Mouse (Mus musculus): ENCODE measurements around the gene Slc6a19. TPM values are rescaled to one million over a fixed set of nuclear protein-coding genes. Genes with fewer than 3 reads are reported as not detected.

The Slc6a19 gene
- polyA plus RNA-seq, 1 experiment from 2014 or later: 0.52 TPM

DNA sequence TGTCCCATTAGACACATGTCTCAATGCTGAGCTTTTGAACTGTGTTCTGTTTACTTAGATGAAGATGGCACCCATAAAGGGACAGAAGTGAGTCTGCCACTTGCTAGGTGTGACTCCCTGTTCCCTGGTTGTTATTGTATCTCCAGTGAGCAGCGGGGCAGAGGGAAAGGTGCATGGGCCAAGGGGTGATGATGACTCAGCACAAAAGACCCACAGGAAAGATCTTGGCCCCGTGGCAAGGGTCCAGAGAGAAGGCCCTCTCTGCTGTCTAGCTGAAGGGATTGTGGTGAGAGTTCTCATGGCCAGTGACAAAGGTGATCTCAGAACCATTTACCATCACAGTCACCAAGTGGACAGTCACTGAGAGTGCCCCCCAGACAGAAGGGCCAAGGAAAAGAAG, 31.3 kb upstream of the Slc6a19 start:
- 80% methylated on average over 2 of the region's 2 CpGs for WGBS
- peaks cover 7% of the 10 kb centered on the region; the same call in 1 of the 2 replicates for H3K4me1 ChIP-seq (ENCODE audit: control insufficient read depth, insufficient read depth, low read length)
- ATAC-seq (ENCODE audit: insufficient read depth, low FRiP score, low TSS enrichment): no peak

DNA sequence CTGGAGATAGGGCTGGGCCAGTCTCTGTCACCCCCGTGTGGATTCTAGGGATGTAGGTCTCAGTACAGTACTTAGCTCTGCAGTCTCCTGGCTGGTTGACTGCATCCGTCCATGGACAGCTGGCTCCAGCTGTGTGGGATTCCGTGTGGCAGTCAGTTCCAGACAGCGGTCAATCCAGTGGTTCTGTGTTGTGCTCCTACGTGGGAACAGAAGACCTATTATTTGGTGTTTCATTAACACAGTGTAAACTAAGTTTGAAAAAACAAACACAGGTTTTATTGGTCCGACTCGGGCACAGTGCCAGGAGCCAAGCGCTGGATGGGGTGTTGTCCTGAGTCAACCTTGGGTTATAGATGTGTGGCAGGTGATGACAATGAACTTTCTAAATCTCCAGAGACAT, 30.6 kb upstream of the Slc6a19 start:
- Histone ChIP-seq H3K9ac (ENCODE audit: low read length) (no peak overlapping the region), H3K27me3 (ENCODE audit: control insufficient read depth, insufficient read depth, low read length) (peaks cover 4% of the 10 kb centered on the region; the same call in 1 of the 2 replicates), H3K27ac (ENCODE audit: low read depth, low read length) (no peak overlapping the region), H3K9me3 (ENCODE audit: control insufficient read depth, low read length) (no peaks in the 10 kb centered on the region), H3K4me2 (ENCODE audit: low read depth) (no peak overlapping the region), H3K4me3 (ENCODE audit: low read depth, low read length) (no peak overlapping the region), H3K4me1 (ENCODE audit: control insufficient read depth, insufficient read depth, low read length) (peaks cover 7% of the 10 kb centered on the region; the same call in 1 of the 2 replicates), H3K36me3 (ENCODE audit: control insufficient read depth, insufficient read depth, low read length) (no peaks in the 10 kb centered on the region)
- ATAC-seq (ENCODE audit: insufficient read depth, low FRiP score, low TSS enrichment) (no peak), DNase-seq (ENCODE audit: low spot score) (no peak)
- 78% methylated on average over 8 of the region's 8 CpGs for WGBS

More for the DNA sequence above, 31.3 kb upstream of the Slc6a19 start:
- no peak overlapping the region for H3K9ac ChIP-seq (ENCODE audit: low read length)
- no peak overlapping the region for H3K27ac ChIP-seq (ENCODE audit: low read depth, low read length)
- H3K4me3 ChIP-seq (ENCODE audit: low read depth, low read length): no peak overlapping the region
- peaks cover 4% of the 10 kb centered on the region; the same call in 1 of the 2 replicates for H3K27me3 ChIP-seq (ENCODE audit: control insufficient read depth, insufficient read depth, low read length)
- H3K4me2 ChIP-seq (ENCODE audit: low read depth): no peak overlapping the region
- no peaks in the 10 kb centered on the region for H3K36me3 ChIP-seq (ENCODE audit: control insufficient read depth, insufficient read depth, low read length)
- no peaks in the 10 kb centered on the region for H3K9me3 ChIP-seq (ENCODE audit: control insufficient read depth, low read length)
- DNase-seq (ENCODE audit: low spot score): no peak

DNA sequence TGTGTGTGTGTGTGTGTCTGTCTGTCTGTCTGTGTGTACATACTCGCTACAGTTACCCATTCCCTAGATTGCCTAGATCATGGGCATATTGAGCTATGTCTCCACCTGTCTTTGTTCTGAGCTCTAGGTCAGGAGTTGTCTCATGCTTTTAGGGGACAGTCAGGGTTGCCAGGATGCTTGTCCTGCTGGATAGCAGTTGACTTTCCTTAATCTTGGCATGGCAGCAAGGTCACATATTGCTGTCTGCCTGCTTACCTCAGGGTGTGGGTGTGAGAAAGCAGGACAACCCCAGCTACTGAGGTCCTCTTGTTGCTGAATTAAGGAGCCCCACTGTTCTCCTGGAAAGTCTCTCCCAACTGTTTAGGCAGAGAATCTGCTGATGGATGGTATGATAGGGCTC, 29.7 kb upstream of the Slc6a19 start:
- H3K4me1 ChIP-seq (ENCODE audit: control insufficient read depth, insufficient read depth, low read length): peaks cover 7% of the 10 kb centered on the region; the same call in 1 of the 2 replicates
- H3K4me2 ChIP-seq (ENCODE audit: low read depth): no peak overlapping the region
- ATAC-seq (ENCODE audit: insufficient read depth, low FRiP score, low TSS enrichment) (no peak), DNase-seq (ENCODE audit: low spot score) (no peak)
- H3K27ac ChIP-seq (ENCODE audit: low read depth, low read length): no peak overlapping the region
- H3K36me3 ChIP-seq (ENCODE audit: control insufficient read depth, insufficient read depth, low read length): no peaks in the 10 kb centered on the region
- no peaks in the 10 kb centered on the region for H3K9me3 ChIP-seq (ENCODE audit: control insufficient read depth, low read length)
- 93% methylated on average over 1 of the region's 1 CpGs for WGBS
- no peak overlapping the region for H3K9ac ChIP-seq (ENCODE audit: low read length)
- peaks cover 4% of the 10 kb centered on the region; the same call in 1 of the 2 replicates for H3K27me3 ChIP-seq (ENCODE audit: control insufficient read depth, insufficient read depth, low read length)
- H3K4me3 ChIP-seq (ENCODE audit: low read depth, low read length): no peak overlapping the region

DNA sequence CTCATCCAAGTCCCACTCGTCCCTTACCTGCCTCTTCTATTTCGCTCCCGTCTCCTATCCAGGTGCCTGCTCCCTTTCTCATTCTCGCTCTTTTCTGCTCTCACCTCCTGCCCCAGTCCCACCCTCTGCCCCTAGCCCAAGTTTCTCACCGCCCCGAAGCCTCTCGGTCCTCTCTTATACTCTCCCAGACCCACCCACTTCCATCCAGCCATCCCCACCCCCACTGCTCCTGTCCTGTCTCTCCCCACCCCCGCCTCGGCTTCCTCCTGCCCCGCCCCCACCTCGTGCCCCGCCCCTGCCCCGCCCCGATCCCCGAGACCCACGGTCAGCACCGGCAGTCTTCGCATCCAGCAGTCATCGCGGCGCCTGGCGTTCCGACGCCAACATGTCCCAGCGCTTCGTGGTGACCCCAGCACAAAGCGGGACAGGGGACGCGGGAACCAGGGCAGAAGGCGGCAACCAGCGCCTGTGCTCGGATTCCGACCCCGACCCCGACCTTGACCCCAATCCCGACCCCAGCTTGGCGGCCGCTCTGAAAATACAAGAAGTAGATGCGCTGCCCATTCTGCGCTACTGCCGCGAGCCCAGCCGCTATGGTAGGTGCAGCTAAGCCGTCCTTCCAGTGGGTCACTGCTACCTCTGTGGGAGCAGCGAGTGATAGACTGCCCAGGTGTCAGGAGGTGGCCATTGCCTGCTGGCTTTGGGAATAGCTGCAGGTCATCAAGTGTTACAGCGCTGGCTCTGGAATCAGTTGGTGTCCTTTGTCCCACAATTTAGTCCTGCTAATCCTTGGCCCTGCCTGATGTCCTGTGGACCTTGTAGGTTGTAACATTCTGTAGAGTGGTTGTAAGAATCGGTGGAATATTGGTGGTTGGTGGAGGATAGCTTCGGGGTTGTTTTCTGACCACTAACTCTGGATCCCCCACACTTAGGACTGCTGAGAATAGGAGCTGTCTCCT, 28.4 kb upstream of the Slc6a19 start, which contains the start of gene Slc12a7:
Gene Slc12a7, plus strand, starts transcription at position 353 of the 959 bp plus-strand sequence.
- Histone ChIP-seq H3K4me2 (ENCODE audit: low read depth) (peak within 1 kb of the TSS; percentile 61), H3K4me1 (ENCODE audit: control insufficient read depth, insufficient read depth, low read length) (peaks cover 7% of the 10 kb centered on the region; the same call in 1 of the 2 replicates), H3K27me3 (ENCODE audit: control insufficient read depth, insufficient read depth, low read length) (peaks cover 4% of the 10 kb centered on the region; the same call in 1 of the 2 replicates), H3K27ac (ENCODE audit: low read depth, low read length) (no peak within 1 kb of the TSS), H3K4me3 (ENCODE audit: low read depth, low read length) (peak within 1 kb of the TSS; percentile 32), H3K9me3 (ENCODE audit: control insufficient read depth, low read length) (no peaks in the 10 kb centered on the region), H3K36me3 (ENCODE audit: control insufficient read depth, insufficient read depth, low read length) (no peaks in the 10 kb centered on the region), H3K9ac (ENCODE audit: low read length) (peak within 1 kb of the TSS; percentile 30)
- DNase-seq (ENCODE audit: low spot score) (peak; percentile 44), ATAC-seq (ENCODE audit: insufficient read depth, low FRiP score, low TSS enrichment) (peak; percentile 75)
- WGBS: 5% methylated on average over 40 of the region's 48 CpGs

DNA sequence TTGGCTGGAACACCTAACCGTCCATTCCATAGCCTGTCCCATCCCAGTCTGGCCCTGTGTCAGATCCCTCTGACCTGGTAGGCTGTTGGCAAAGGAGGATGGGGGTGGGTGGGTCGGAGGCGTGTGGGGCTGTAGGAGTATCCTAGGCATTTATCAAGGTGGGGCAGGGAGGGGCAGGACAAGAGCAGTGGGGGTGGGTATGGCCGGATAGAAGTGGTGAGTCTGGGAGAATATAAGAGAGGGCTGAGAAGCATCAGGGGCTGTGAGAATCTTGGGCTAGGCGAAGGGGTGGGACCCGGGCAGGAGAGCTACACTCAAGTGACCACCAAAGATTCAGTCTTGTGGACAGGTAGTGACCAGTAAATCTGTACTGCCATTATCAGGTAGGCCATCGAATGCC, 27.6 kb upstream of the Slc6a19 start:
- no peak overlapping the region for H3K9ac ChIP-seq (ENCODE audit: low read length)
- WGBS: 68% methylated on average over 7 of the region's 7 CpGs
- H3K4me3 ChIP-seq (ENCODE audit: low read depth, low read length): peak overlapping the region; percentile 32; the same call in 1 of the 2 replicates
- H3K27me3 ChIP-seq (ENCODE audit: control insufficient read depth, insufficient read depth, low read length): peaks cover 4% of the 10 kb centered on the region; the same call in 1 of the 2 replicates
- peak overlapping the region; percentile 61 for H3K4me2 ChIP-seq (ENCODE audit: low read depth)
- ATAC-seq (ENCODE audit: insufficient read depth, low FRiP score, low TSS enrichment) (0 out of 2 replicates have a peak, but pooled peaks have one; percentile 31), DNase-seq (ENCODE audit: low spot score) (no peak)
- H3K4me1 ChIP-seq (ENCODE audit: control insufficient read depth, insufficient read depth, low read length): peaks cover 7% of the 10 kb centered on the region; the same call in 1 of the 2 replicates
- H3K27ac ChIP-seq (ENCODE audit: low read depth, low read length): no peak overlapping the region
- no peaks in the 10 kb centered on the region for H3K36me3 ChIP-seq (ENCODE audit: control insufficient read depth, insufficient read depth, low read length)
- H3K9me3 ChIP-seq (ENCODE audit: control insufficient read depth, low read length): no peaks in the 10 kb centered on the region

DNA sequence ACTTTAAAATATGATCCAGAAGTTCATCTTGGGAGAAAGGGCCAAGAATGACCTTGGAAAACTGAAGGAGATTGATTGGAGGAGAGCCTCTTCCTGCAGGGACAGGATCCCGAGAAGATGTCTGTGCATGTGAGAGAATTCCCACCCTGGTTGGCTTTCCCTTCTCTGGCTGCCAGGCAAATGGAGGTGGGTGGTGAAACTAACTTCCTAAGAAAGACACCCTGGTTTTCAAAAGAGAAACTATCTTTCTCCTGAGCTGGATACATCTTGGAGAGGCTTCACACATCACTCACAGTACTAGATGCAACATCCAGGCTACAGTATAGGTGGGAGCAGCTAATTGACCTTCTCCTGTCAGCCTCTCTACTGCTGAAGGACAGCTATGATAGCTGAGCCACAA, 26.2 kb upstream of the Slc6a19 start:
- H3K9me3 ChIP-seq (ENCODE audit: control insufficient read depth, low read length): no peaks in the 10 kb centered on the region
- no peak overlapping the region for H3K27ac ChIP-seq (ENCODE audit: low read depth, low read length)
- ATAC-seq (ENCODE audit: insufficient read depth, low FRiP score, low TSS enrichment) (no peak), DNase-seq (ENCODE audit: low spot score) (no peak)
- H3K4me1 ChIP-seq (ENCODE audit: control insufficient read depth, insufficient read depth, low read length): peaks cover 7% of the 10 kb centered on the region; the same call in 1 of the 2 replicates
- H3K4me3 ChIP-seq (ENCODE audit: low read depth, low read length): no peak overlapping the region
- peaks cover 4% of the 10 kb centered on the region; the same call in 1 of the 2 replicates for H3K27me3 ChIP-seq (ENCODE audit: control insufficient read depth, insufficient read depth, low read length)
- H3K4me2 ChIP-seq (ENCODE audit: low read depth): no peak overlapping the region
- WGBS: 56% methylated on average over 1 of the region's 1 CpGs
- no peak overlapping the region for H3K9ac ChIP-seq (ENCODE audit: low read length)
- H3K36me3 ChIP-seq (ENCODE audit: control insufficient read depth, insufficient read depth, low read length): no peaks in the 10 kb centered on the region

DNA sequence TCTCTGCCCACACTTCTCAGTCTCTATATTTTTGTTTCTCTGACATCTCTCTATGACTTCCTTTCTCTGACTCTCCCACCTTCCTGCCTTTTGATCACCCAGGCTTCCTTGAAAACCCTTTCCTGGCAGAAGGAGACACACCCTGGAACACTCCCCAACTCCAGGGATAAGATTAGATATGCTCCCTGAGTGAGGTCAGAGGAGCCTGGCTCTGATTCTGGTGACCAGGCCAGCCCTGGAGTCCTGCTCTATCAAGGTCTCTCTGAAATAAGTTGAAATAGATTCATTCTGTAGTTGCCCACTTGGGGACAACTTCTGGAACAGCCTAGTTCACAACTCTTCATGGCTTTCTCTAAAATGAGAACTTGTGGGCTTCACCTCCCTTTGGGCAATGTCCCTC, 24.0 kb upstream of the Slc6a19 start:
- Histone ChIP-seq H3K27me3 (ENCODE audit: control insufficient read depth, insufficient read depth, low read length) (peaks cover 4% of the 10 kb centered on the region; the same call in 1 of the 2 replicates), H3K36me3 (ENCODE audit: control insufficient read depth, insufficient read depth, low read length) (no peaks in the 10 kb centered on the region), H3K4me1 (ENCODE audit: control insufficient read depth, insufficient read depth, low read length) (peaks cover 7% of the 10 kb centered on the region; the same call in 1 of the 2 replicates), H3K4me2 (ENCODE audit: low read depth) (no peak overlapping the region), H3K9me3 (ENCODE audit: control insufficient read depth, low read length) (no peaks in the 10 kb centered on the region), H3K9ac (ENCODE audit: low read length) (no peak overlapping the region), H3K27ac (ENCODE audit: low read depth, low read length) (no peak overlapping the region), H3K4me3 (ENCODE audit: low read depth, low read length) (no peak overlapping the region)
- ATAC-seq (ENCODE audit: insufficient read depth, low FRiP score, low TSS enrichment) (no peak), DNase-seq (ENCODE audit: low spot score) (no peak)

DNA sequence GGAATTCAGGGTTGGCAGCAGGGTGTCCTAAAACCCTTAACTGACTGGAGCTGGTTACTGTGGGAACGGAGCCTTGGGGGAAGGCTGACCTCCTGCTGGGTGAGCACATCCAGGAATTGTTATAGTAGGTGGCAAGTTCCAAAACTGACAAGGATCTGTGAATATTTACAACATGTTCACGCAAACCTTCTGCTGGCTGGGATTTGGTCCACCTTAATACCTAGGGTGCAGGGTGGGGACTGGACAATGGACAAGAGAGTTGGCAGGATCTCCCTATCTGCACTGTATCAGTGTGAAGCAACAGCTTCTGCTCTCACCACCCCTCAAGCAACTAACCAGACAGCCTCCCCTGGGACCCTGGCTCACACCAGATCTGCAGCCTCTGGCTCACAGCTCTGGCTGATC, 23.0 kb upstream of the Slc6a19 start:
- Histone ChIP-seq H3K4me3 (ENCODE audit: low read depth, low read length) (no peak overlapping the region), H3K4me1 (ENCODE audit: control insufficient read depth, insufficient read depth, low read length) (peaks cover 6% of the 10 kb centered on the region; the same call in 1 of the 2 replicates), H3K9ac (ENCODE audit: low read length) (no peak overlapping the region), H3K9me3 (ENCODE audit: control insufficient read depth, low read length) (no peaks in the 10 kb centered on the region), H3K36me3 (ENCODE audit: control insufficient read depth, insufficient read depth, low read length) (no peaks in the 10 kb centered on the region), H3K27ac (ENCODE audit: low read depth, low read length) (no peak overlapping the region), H3K4me2 (ENCODE audit: low read depth) (no peak overlapping the region), H3K27me3 (ENCODE audit: control insufficient read depth, insufficient read depth, low read length) (no peaks in the 10 kb centered on the region)
- ATAC-seq (ENCODE audit: insufficient read depth, low FRiP score, low TSS enrichment) (no peak), DNase-seq (ENCODE audit: low spot score) (no peak)
- WGBS: 5% methylated on average over 2 of the region's 2 CpGs
